Mouse (Mus musculus): ENCODE results near the gene Gm7347.
"Not testable (repeated sequence)": the region's sequence is repeated elsewhere in the genome, so short reads cannot be mapped to it uniquely, and the experiment has no call there.

DNA sequence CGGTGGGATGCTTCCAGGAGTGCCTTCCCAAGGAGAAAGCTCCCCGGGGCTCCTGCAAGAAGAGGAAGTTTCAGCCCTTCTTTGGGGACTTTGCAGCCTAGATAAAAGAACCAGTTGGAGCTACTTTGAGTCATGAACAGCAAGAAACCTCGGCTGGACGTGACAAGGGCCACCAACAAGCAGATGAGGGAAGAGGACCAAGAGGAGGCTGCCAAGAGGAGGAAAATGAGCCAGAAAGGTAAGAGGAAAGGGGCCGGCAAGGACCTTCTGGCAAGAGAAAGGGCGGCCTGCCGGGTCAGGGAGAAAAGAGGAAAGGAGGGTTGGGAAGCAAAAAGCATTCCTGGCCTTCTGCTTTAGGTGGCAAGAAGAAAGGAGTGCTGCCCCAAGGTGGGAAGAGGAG is 50.7 kb downstream of the Gm7347 start:
- not testable (repeated sequence) for TF ChIP-seq POLR2A (IDR thresholded peaks at IDR 0.05; ENCODE audit: borderline replicate concordance, extremely low read depth, insufficient read depth, insufficient read length, poor library complexity, severe bottlenecking); CTCF (IDR thresholded peaks at IDR 0.05; ENCODE audit: borderline replicate concordance, extremely low read depth, insufficient read depth, insufficient read length)
